Comparison of ENCODE assay signal across 8 mouse cellular contexts in genomic region chr6:54705387-54705909, GRCm38 (mm10). TPM values are rescaled to one million over a fixed set of nuclear protein-coding genes. Genes with fewer than 3 reads are reported as not detected.
DNase-seq lines count a peak whose midpoint lies in the region; ATAC-seq lines count a peak whose summit lies in the region.

No protein-coding gene starts in this region.

- peak; percentile 51; the same call in 1 of the 2 replicates for ATAC-seq in erythroid progenitor cell, adult 5-6 weeks (replicated peaks; ENCODE audit: low FRiP score, poor library complexity, severe bottlenecking)

- peaks cover 33% of the 10 kb centered on the region for H3K27me3 ChIP-seq in hindbrain, embryonic 10.5 days (ENCODE audit: insufficient read depth, poor library complexity, severe bottlenecking)

- peak; percentile 39 for DNase-seq in gastrocnemius, adult 18-20 months (ENCODE audit: low spot score)
- no peak for DNase-seq in gastrocnemius, postnatal 25 days
- peak; percentile 70 for DNase-seq in adrenal gland, postnatal 14 days
- peak; percentile 37 for DNase-seq in hindbrain, embryonic 10.5 days (ENCODE audit: low spot score)
- DNase-seq in layer of hippocampus, postnatal 10 days (ENCODE audit: low spot score in 2 of 2) = peak; percentile 56 to 68
- peak; percentile 66 to 68 for DNase-seq in lung, postnatal 4 days
- peak; percentile 40 for DNase-seq in right cerebral cortex, postnatal 14 days

- H3K36me3 ChIP-seq in hindbrain, embryonic 10.5 days = no peaks in the 10 kb centered on the region

- no peak overlapping the region for H3K27ac ChIP-seq in hindbrain, embryonic 10.5 days

- WGBS in hindbrain, embryonic 10.5 days = 24% methylated on average over 11 of the region's 11 CpGs

- peaks cover 24% of the 10 kb centered on the region for H3K4me1 ChIP-seq in hindbrain, embryonic 10.5 days (replicated peaks)

- peak overlapping the region; percentile 16; the same call in 1 of the 2 replicates for H3K4me3 ChIP-seq in hindbrain, embryonic 10.5 days

- H3K9me3 ChIP-seq in hindbrain, embryonic 10.5 days = peaks cover 4% of the 10 kb centered on the region

RNA-seq across cellular contexts. Expression of gene Mturn, which starts 24.0 kb away (rescaled TPM):
- total RNA-seq in gastrocnemius, adult 18-20 months (2021) = 1 to 10 TPM; 5.3 to 8.7 TPM
- 1 to 10 TPM; 6.0 to 6.6 TPM for total RNA-seq in gastrocnemius, postnatal 25 days (2021)
- total RNA-seq in adrenal gland, postnatal 14 days (2021) = 15.1 and 19.1 TPM in 2 replicates
- total RNA-seq in erythroid progenitor cell, adult 5-6 weeks (2015; ENCODE audit: low replicate concordance) = 13.7 and 23.1 TPM in 2 replicates
- total RNA-seq in erythroid progenitor cell, adult 5-6 weeks (2017; ENCODE audit: low replicate concordance) = 20.4 and 29.0 TPM in 2 replicates
- polyA plus RNA-seq in hindbrain, embryonic 10.5 days (2016; fragmentation: Nextera tagmentation; extraction: Ambion mirVana) = 16.6 and 26.4 TPM in 2 replicates
- total RNA-seq in layer of hippocampus, postnatal 10 days (2021) = 100 to 1,000 TPM; 218 to 231 TPM

Comparison
In these comparisons a context has a peak if more than half of its experiments do, and no peak if none do; other contexts are left out.
1. RNA of gene Mturn, which starts 24.0 kb away (total RNA-seq): 218 to 231 TPM in layer of hippocampus, postnatal 10 days; 13.7 to 29.0 TPM in erythroid progenitor cell, adult 5-6 weeks, 15.1 to 19.1 TPM in adrenal gland, postnatal 14 days, 5.3 to 8.7 TPM in gastrocnemius, adult 18-20 months and 6.0 to 6.6 TPM in gastrocnemius, postnatal 25 days; every median in the first group is over 4 times any median in the second.